Mouse (Mus musculus): Measurements from ENCODE around the gene Nanos1.

Gene Nanos1

DNA sequence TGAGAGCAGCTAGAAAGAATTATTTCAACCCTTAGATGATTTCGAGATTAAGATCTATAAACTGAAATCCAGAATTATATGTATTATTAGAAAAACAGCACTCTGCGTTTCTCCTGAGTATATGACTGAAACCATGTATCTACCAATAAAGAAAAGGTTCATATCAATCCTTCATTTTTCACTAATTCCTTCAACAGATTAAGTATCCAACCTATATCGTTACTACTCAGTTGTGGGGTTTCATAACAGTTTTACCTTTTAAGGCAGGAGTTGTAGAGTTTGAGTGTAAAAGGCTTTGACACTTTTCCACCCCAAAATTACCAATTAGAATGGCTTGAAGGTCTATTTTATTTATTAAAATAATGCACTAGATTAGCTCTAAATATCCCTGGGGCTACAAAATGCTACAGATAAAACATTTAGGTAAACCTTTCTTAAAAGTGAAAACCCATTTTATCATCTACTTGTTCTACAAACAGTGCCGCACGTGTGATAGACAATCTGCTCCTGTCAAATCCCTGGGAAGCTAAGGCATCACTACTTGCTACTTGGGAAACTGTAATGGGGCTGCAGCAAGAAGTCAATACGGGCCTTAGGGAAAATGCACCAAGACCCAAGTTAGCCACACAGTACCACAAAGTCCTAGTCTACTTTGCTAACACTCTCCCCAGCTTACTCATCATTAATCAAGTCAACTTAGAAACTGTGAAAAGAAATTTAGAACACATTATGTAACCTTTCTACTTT is 32.6 kb downstream of the Nanos1 start:
- in situ Hi-C loops (cut with MboI, MseI), result no loop called here

DNA sequence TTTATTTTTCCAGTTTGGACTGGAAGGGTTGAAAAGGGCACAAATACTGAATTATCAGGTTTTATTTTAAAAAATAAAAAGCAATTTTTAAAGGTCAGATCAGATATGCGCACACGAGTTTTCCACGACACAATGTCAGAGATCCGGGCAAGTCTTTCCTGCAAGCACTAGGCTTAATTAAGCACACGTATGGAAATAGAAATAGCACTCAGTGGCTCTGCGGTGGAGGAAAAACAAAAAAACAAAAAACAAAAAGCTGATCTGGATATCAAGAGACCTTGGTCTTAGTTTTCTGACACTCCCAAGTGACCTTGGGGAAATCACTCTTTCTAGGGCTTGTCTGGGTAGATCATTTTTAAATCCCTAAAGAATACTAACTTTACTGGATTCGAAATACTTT is 33.7 kb downstream of the Nanos1 start:
- in situ Hi-C loops (cut with MboI, MseI), result no loop called here

DNA sequence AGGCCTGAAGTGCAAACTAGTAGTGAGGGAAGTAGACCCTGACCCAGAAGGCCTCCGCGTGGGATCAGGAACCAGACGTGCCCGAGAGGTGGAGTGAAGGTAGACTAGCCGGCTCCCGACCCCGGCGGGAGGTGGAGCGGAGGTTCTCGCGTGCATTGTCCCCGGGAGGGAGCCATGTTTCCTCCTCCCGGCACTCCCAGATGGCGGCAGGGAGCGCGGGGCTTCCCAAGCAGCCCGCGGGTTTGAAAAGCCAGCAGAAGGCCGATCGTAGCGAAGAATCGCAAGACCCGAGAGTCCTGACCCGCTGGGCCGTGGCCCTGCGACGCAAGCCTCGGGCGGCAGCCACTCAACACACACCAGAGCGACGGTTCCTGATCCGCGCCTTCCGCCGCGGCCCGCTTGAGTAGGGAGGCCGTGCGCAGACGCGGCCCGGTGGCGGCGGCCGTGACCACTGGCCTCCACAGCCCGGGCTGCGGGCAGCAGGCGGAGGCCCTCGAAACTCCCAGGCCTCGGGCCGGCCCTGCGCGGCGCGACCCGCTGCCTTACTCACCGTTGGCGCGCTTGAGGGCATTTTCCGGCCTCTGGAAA is 34.2 kb downstream of the Nanos1 start:
- in situ Hi-C loops (cut with MboI, MseI), result no loop called here

DNA sequence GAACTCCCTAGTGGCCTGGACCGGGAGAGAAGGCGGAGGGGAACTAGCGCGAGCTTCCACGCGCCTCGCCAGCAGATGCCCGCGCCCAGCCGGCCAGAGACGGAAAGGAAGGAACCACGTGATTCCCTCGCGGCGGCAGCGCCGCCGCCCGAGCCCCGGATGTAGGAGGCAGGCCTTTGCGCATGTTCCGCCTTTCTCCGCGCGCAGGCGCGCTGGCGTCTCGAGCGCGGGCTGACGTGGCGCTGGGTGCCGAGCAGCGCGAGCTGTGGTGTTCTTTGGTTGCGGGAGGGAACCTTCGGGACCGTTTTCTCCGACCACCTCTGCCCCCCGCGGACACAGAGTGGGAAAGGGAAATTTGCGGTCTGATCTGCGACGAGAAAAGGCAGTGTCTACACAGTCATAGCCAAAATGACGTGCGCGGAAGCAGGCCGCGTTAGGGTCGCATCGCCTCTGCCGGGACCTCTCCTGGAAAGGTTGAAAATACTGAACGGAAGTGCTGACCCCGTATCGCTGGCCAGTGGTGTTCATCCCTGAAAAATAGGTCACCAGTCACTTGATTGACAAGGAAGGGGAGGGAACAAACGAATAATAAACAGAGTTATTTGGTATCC is 34.9 kb downstream of the Nanos1 start, which contains the start of gene Eif3a:
Gene Eif3a (minus strand): TSS at position 108 of the 611 bp plus-strand sequence.
- in situ Hi-C loops (cut with MboI, MseI), result no loop called here

DNA sequence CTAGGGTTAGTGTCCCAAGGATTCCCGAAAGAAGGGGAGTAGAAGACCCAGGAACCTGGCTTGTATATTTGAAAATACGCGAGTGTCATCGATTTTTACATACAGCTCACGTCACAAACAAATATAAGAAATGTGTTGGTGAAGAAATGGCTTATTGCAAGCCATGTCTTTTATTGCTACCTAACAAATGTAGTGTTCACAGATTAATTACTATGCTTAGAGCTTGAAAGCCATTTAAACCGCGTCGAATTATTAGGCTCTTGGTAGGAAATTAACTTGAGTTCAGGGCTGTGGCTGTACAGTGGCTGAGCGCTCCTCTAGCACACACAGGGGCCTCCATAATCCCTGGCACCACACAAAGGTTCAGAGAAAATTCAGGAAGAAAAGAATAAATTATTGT is 35.4 kb downstream of the Nanos1 start:
- in situ Hi-C loops (cut with MboI, MseI), result no loop called here

DNA sequence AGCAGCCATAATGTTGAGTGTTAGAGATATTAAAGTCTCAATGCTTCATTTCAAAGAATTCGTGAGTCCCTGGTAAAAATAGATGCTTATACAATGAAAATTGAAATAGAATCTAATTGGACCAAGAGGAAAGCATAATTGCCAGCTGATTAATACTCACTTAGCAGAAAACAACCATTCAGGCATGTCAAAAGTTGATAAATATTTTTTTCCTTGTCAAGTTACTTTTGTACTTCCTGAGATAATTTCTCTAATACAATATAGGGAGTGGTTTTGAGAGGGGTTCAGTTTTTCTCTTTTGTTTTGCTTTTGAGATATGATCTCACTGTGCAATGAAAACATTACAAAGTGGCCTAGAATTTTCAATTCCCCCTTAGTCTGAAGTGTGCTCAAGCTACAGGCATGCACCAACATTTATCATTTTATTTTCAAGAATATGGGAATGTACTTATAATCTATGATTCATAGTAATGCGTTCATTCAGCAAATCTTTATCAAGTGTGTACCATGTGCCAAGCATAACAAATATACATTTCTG is 37.5 kb downstream of the Nanos1 start:
- in situ Hi-C loops (cut with MboI, MseI), result no loop called here

DNA sequence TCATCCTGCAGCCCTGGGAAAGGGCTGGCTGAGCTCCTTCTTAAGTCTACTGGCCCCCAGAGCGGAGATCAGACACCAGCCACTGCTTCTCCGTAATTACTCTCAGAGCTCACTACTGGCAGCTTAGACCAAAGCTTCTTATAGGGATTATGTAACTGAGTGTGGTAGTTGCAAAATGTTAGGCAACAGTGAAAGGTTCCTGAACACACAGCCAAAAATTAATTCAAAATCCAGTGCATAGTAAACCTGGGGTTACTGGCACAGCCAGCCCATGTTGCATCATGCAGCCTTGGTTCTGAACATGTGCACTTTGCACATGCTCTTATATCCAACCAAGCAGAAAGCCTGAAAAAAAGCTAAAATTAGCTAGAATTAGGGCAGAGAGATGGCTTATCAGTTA is 39.5 kb downstream of the Nanos1 start:
- in situ Hi-C loops (cut with MboI, MseI), result no loop called here

DNA sequence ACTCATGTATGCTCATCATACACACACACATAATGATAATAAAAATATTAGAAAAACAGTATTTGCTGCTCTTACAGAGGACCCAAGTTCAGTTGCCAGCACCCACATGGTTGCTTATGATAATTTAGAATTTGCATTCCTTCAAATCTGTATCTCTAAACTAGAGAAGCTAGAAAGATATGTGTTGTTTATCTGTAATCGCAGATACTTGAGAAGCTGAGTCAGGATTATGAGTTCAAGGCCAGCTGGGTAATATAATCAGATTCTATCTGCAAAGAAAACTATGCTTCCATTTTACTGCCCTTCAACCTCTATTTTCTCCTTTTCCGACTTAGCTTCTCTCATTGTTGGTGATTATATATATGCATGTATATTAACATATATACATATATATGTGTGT is 41.6 kb downstream of the Nanos1 start:
- in situ Hi-C loops (cut with MboI, MseI), result no loop called here

DNA sequence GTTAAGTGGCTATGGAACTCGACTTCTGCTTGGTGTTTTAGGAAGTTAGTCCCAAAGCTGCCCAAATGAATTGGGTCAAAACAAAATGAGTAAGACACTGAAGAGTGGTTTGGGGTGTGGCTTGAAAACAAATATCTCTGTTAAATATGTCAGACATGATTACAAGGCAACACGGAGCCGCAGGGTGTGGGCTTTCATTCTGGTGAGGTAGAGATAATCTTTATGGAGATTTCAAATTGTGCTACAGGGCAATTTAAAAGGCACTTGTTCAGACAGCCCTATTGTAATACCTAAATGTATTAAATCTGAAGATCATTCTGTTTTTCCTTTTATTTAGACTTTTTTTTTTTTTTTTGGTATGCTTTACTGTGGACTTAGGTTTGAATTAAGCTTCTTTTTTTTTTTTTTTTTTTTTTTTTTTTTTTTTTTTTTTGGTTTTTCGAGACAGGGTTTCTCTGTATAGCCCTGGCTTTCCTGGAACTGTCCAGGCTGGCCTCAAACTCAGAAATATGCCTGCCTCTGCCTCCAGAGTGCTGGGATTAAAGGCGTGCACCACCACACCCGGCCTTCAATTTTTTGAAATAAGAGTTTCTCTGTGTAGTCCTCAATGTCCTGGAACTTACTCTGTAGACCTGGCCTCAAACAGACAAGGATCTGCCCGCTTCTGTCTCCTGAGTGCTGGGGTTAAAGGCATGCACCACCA is 44.2 kb downstream of the Nanos1 start:
- in situ Hi-C loops (cut with MboI, MseI), result no loop called here

DNA sequence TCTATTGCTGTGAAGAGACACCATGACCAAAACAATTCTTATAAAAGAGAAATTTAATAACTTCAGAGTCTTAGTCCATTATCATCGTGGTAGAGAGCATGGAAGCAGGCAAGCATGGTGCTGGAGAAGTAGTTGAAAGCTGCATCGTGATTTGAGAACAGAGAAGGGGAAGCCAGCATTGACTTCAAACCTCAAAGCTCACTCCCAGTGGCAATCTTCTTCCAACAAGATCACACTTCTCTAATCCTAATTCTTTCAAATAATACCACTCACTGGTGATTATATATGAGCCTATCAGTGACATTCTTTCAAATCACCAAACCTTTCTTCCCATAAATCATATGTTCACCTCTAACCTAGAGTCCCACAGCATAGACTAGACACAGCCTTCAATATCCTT is 49.1 kb downstream of the Nanos1 start:
- in situ Hi-C loops (cut with MboI, MseI), result no loop called here
